Mouse (Mus musculus): ENCODE data around the gene Igfl3.

Igfl3 gene

DNA sequence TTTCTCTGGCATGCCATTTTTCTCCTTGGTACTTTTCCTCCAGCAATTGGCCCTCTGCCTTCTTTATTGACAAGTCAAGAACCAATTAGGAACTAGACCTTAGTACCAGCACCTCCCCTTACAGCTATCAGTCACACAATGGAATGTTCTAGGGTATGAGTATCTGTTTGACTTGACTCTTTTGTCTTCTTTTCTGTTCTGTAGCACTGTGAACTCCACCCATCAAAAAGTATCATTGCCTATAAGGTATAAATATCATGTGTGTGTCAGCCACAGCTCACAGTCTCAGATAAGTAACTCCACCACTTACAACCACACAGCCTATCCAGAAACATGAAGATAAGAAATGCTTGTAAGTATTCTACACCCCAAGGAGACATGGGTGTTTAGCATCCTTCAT lies at the start of gene Igfl3:
Igfl3 (plus strand) TSS at position 301 of the 400 bp plus-strand sequence.
- DNase-seq (ENCODE audit: low read depth), result no peak

GRCm38 (mm10) chr7:18210938-18211337 lies 34.6 kb downstream of the Igfl3 start:
- peak; percentile 55 for DNase-seq (ENCODE audit: low read depth)

DNA sequence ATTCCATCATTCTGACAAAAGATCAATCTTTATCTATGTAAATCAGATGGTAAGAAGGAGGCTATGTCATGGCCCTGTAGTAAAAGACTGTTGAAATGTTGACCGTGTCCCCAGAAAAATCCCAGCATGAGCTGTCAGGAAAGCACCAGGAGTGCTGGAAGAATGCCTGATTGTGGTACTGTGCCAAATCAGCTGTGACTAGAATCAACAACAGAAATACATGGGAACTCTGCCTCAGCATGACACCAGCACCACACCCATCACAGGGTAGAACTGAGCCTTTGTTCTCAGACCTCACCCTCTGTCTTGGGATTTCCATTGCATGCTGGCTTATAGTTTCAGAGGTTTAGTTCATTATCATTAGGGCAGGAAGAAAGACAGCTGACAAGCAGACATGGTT lies 38.4 kb downstream of the Igfl3 start:
- DNase-seq (ENCODE audit: low read depth), result no peak

Data from 416B (cell line).